Mouse (Mus musculus) kidney, embryonic 15.5 days (tissue): Measurements from ENCODE around the gene Calcrl. TPM values are rescaled to one million over a fixed set of nuclear protein-coding genes. Genes with fewer than 3 reads are reported as not detected.

Experiments used
- ATAC-seq: fragments of 200-750 bp; cut with Nextera tagmentation; replicated peaks from 2 replicates; pipeline ENCODE4 v1.8.0; 2017; ENCODE audit warnings: moderate TSS enrichment; ENCODE audit not compliant: low FRiP score
- H3K27ac ChIP-seq: fragments of 300-500 bp; sonication (generic); 2 replicates; pipeline ENCODE4 v1.5.1; 2015; ENCODE audit warnings: mild to moderate bottlenecking, inconsistent platforms
- H3K27me3 ChIP-seq: fragments of 300-500 bp; sonication (generic); 2 replicates; pipeline ENCODE4 v1.6.1; 2015; ENCODE audit warnings: inconsistent platforms
- H3K36me3 ChIP-seq: fragments of 300-500 bp; sonication (generic); 2 replicates; pipeline ENCODE4 v1.6.1; 2015; ENCODE audit warnings: inconsistent platforms
- H3K4me1 ChIP-seq: fragments of 300-500 bp; sonication (generic); 2 replicates; pipeline ENCODE4 v1.6.1; 2015; ENCODE audit warnings: inconsistent platforms
- H3K4me2 ChIP-seq: fragments of 300-500 bp; sonication (generic); 2 replicates; pipeline ENCODE4 v1.6.1; 2015; ENCODE audit warnings: moderate library complexity, mild to moderate bottlenecking, inconsistent platforms
- H3K4me3 ChIP-seq: fragments of 300-500 bp; sonication (generic); replicated peaks from 2 replicates; pipeline ENCODE4 v1.5.1; 2015; ENCODE audit warnings: mild to moderate bottlenecking, inconsistent platforms
- H3K9ac ChIP-seq: fragments of 300-500 bp; sonication (generic); 2 replicates; pipeline ENCODE4 v1.6.1; 2015; ENCODE audit warnings: mild to moderate bottlenecking, inconsistent platforms
- H3K9me3 ChIP-seq: fragments of 300-500 bp; sonication (generic); replicated peaks from 2 replicates; pipeline ENCODE4 v1.6.1; 2016; ENCODE audit warnings: inconsistent platforms
- WGBS: fragments of 180-500 bp; shearing (Covaris S2); methylation state at CpG from one replicate; pipeline ENCODE4 v1.1.7; 2015; ENCODE audit warnings: mixed read lengths; 5-methylcytosine and 5-hydroxymethylcytosine counted together
- polyA plus RNA-seq: library from polyadenylated mRNA; unstranded; fragments of >200 nt; fragmentation: Nextera tagmentation; extraction: Ambion mirVana; gene quantifications from 2 replicates; pipeline ENCODE4 v1.2.1, GENCODE M21; 2015

Gene Calcrl
- polyA plus RNA-seq, 1 experiment from 2014 or later = 65.6 TPM

GRCm38 (mm10) chr2:84387394-84388022 is 37.7 kb downstream of the Calcrl start:
- Histone ChIP-seq H3K27ac (peak overlapping the region; percentile 67), H3K4me3 (peak overlapping the region; percentile 28)
- WGBS = 55% methylated on average over 11 of the region's 11 CpGs

DNA sequence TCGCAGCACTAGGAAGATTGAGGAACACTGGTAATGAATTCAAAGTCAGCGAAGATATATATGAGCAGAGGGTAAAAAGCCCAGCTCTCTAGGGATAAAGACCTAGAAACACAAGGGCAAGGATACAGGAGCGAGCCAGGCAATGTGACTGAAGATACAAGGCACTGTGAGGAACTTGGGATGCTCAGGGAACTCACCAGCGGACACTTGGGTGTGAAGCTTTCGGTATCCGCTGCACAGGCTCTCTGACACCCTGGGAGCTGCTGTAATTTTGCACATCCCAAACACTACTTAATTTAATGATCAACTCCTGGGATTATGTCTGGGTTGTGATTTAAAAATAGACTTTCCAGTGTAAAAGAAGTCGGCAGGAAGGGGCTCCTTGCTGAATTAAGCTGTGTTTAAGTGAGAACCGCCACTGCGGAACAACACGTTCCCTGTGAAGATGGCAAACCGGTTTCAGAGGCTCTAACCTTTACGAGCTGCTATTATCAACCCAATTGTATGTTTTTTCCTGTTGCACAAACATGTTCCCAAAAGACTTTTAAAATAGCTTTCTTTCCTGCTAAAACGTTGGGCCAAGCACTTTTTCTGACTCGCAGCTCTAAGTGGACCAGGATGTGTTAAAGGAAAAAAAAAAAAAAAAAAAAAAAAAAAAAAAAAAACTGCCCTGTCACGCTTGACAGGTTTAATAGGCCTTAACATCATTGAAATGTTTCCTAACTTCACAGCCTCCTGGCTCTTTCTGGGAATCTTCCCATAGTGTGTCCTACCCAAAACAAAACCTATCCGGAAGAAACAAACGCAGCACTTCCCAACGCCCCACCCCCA is 38.4 kb downstream of the Calcrl start:
- peak; percentile 86 for ATAC-seq
- H3K9ac ChIP-seq = no peak overlapping the region
- peak overlapping the region; percentile 48 for H3K4me2 ChIP-seq
- H3K27me3 ChIP-seq = no peaks in the 10 kb centered on the region
- peak overlapping the region; percentile 28 for H3K4me3 ChIP-seq
- H3K36me3 ChIP-seq = no peaks in the 10 kb centered on the region
- H3K9me3 ChIP-seq = no peaks in the 10 kb centered on the region
- WGBS = 25% methylated on average over 18 of the region's 18 CpGs
- H3K4me1 ChIP-seq = peaks cover 19% of the 10 kb centered on the region
- peak overlapping the region; percentile 67 for H3K27ac ChIP-seq

More at GRCm38 (mm10) chr2:84387394-84388022, 37.7 kb downstream of the Calcrl start:
- Histone ChIP-seq H3K9me3 (no peaks in the 10 kb centered on the region), H3K4me1 (peaks cover 19% of the 10 kb centered on the region), H3K9ac (no peak overlapping the region), H3K36me3 (no peaks in the 10 kb centered on the region), H3K4me2 (peak overlapping the region; percentile 48), H3K27me3 (no peaks in the 10 kb centered on the region)
- no peak for ATAC-seq

DNA sequence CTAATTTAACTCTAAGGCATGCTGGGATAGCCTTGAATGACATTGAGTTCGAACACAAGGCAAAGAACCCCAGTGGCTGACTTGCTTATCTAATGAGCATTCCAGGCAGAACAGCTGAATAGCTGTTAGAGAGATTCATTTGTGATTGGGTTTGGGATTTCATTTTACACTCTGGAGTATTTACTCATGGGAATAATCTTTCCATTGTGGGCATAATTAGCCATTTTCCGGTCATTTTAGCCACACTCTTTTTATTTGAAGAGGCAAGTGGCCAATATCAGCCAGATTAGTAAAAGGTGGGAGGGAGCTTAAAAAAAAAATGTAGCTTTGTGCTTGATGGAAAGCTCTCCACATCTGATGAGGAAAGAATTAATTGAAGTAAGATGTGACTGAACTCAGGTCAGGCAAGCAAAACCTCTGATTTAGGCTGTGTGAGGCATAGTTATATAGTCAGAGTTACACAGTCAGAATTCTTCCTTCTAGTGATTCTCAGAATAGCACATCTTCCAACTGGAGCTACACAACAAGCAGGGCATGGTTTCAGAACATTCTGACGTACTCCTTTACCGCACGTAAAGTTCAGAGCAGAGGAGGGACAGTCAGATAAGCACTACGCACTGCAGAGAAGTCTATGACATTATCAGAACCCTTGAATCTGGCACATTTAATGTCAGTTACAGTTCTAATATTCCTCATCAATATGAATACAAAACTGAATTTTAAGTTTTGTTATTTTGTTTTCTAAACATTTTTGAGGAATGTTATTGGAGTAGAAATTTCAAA is 40.1 kb downstream of the Calcrl start:
- H3K27me3 ChIP-seq = no peaks in the 10 kb centered on the region
- no peaks in the 10 kb centered on the region for H3K9me3 ChIP-seq
- H3K27ac ChIP-seq = no peak overlapping the region
- no peak overlapping the region for H3K4me2 ChIP-seq
- no peak overlapping the region for H3K9ac ChIP-seq
- H3K36me3 ChIP-seq = no peaks in the 10 kb centered on the region
- H3K4me1 ChIP-seq = peaks cover 25% of the 10 kb centered on the region
- no peak overlapping the region for H3K4me3 ChIP-seq
- WGBS = 86% methylated on average over 6 of the region's 6 CpGs
- no peak for ATAC-seq

DNA sequence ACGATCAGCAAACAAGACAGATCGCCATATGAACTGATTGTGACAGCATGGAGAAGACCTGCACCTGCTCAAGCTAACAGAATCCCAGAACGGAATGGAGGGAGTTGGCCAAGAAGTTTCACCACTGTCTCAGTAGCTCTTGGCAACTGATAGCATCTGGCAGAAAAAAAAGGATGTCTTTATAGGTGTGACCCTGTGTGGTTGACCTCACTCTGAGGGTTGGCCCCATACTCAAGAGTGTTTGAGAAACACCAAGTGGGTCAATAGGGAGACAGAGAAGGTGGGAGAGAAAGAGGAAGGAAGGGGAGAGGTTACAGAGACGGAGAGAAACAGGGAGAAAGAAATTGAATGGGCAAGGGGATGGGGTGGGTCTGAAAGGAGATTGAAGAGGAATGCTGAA is 41.4 kb downstream of the Calcrl start:
- H3K4me2 ChIP-seq = no peak overlapping the region
- 65% methylated on average over 4 of the region's 4 CpGs for WGBS
- H3K4me3 ChIP-seq = no peak overlapping the region
- no peak overlapping the region for H3K9ac ChIP-seq
- no peaks in the 10 kb centered on the region for H3K36me3 ChIP-seq
- no peak overlapping the region for H3K27ac ChIP-seq
- H3K9me3 ChIP-seq = no peaks in the 10 kb centered on the region
- peaks cover 28% of the 10 kb centered on the region for H3K4me1 ChIP-seq
- no peaks in the 10 kb centered on the region for H3K27me3 ChIP-seq
- no peak for ATAC-seq

GRCm38 (mm10) chr2:84382556-84382955 is 42.7 kb downstream of the Calcrl start:
- H3K36me3 ChIP-seq = no peaks in the 10 kb centered on the region
- no peak overlapping the region for H3K9ac ChIP-seq

DNA sequence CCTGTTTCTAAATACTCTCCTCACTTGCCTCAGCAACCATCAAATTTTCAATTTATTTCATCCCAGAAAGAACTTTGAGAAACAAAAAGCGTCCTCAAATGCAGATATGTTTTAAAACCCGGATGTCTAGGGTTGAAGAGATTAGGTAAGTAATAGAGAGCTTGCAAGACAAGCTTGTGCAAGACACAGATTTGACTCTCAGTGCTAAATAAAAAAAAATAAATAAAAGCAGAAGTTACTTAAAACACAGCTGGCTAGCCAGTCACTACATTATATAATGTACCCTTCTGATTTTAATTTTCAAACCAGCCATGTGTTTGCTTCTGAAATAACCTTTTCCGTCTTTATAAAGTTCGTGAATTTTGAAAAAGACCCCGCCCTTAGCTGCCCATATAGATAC is 43.2 kb downstream of the Calcrl start:
- no peak for ATAC-seq
- Histone ChIP-seq H3K27me3 (no peaks in the 10 kb centered on the region), H3K27ac (no peak overlapping the region), H3K4me3 (no peak overlapping the region), H3K9me3 (no peaks in the 10 kb centered on the region), H3K36me3 (no peaks in the 10 kb centered on the region), H3K4me1 (peaks cover 17% of the 10 kb centered on the region), H3K9ac (no peak overlapping the region), H3K4me2 (no peak overlapping the region)
- 84% methylated on average over 5 of the region's 5 CpGs for WGBS

More at GRCm38 (mm10) chr2:84382556-84382955, 42.7 kb downstream of the Calcrl start:
- H3K27me3 ChIP-seq = no peaks in the 10 kb centered on the region
- H3K4me2 ChIP-seq = no peak overlapping the region
- no peaks in the 10 kb centered on the region for H3K9me3 ChIP-seq
- no peak overlapping the region for H3K4me3 ChIP-seq
- ATAC-seq = no peak
- no peak overlapping the region for H3K27ac ChIP-seq
- peaks cover 22% of the 10 kb centered on the region for H3K4me1 ChIP-seq

DNA sequence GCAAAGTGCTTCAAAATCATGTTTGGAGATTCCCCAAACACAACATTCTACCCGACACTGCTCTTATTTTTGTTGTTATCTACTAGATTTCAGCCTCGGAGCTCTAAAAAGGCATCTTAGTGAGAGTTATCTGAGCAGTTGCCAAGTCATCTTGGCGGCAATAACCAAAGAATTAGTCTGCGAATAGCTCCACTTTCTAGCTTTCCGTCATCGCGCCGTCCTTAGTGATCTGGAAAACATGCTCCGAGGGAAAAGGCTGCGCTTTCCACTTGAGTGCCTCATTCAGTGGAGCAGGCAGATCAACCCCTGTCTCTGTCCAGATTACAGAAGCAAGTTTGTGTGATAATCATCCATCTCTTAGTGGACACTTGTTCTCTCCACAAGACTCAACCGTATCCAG is 44.4 kb downstream of the Calcrl start:
- no peaks in the 10 kb centered on the region for H3K27me3 ChIP-seq
- no peak overlapping the region for H3K4me3 ChIP-seq
- no peak overlapping the region for H3K27ac ChIP-seq
- peak overlapping the region; percentile 17; the same call in 1 of the 2 replicates for H3K4me2 ChIP-seq
- no peaks in the 10 kb centered on the region for H3K9me3 ChIP-seq
- 53% methylated on average over 11 of the region's 11 CpGs for WGBS
- no peaks in the 10 kb centered on the region for H3K36me3 ChIP-seq
- no peak overlapping the region for H3K9ac ChIP-seq
- 0 out of 2 replicates have a peak, but pooled peaks have one; percentile 49 for ATAC-seq
- peaks cover 11% of the 10 kb centered on the region for H3K4me1 ChIP-seq

DNA sequence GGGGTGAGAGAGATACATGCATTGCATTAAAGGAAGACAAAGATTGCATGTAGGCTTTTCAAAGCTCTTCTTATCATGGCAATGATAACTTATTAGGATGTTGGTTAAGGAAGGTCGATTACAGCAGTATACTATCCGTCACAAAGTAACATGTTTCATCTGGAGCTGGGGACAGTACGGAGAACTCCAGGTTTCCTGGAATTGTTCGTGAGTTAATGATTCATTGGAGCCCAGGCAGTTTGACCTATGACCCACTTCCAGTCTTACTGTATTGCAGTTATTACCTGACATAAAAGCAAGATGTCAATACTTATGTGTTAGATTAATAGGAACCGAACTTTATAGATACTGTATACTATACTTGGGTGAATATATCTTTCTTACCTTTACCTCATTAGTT is 46.5 kb downstream of the Calcrl start:
- H3K4me1 ChIP-seq = peaks cover 11% of the 10 kb centered on the region
- H3K9me3 ChIP-seq = no peaks in the 10 kb centered on the region
- no peak overlapping the region for H3K4me2 ChIP-seq
- no peak overlapping the region for H3K9ac ChIP-seq
- ATAC-seq = peak; percentile 69; the same call in 1 of the 2 replicates
- H3K36me3 ChIP-seq = peaks cover 3% of the 10 kb centered on the region; the same call in 1 of the 2 replicates
- no peaks in the 10 kb centered on the region for H3K27me3 ChIP-seq
- no peak overlapping the region for H3K27ac ChIP-seq
- WGBS = 38% methylated on average over 5 of the region's 5 CpGs
- H3K4me3 ChIP-seq = no peak overlapping the region

DNA sequence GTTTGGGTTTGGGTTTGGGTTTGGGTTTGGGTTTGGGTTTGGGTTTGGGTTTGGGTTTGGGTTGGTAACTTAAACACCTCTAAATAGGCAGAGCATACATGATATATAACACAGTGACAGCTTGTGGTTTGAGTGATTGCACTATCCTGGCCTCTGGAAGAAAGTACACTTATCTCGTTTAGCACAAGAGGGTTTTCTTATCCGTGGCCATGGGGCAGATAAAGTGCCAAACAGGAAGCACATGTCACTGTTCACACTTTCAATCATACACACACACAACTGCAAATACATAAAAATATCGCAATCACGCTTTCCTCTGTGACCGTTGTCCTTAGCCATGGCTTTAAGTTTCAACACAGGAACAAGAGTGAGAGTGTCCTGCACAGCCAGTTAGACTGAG is 56.0 kb downstream of the Calcrl start:
- no peaks in the 10 kb centered on the region for H3K9me3 ChIP-seq
- no peak for ATAC-seq
- peaks cover 32% of the 10 kb centered on the region for H3K36me3 ChIP-seq
- H3K27me3 ChIP-seq = no peaks in the 10 kb centered on the region
- H3K9ac ChIP-seq = no peak overlapping the region
- 64% methylated on average over 5 of the region's 5 CpGs for WGBS
- peaks cover 4% of the 10 kb centered on the region; the same call in 1 of the 2 replicates for H3K4me1 ChIP-seq
- no peak overlapping the region for H3K27ac ChIP-seq
- H3K4me2 ChIP-seq = no peak overlapping the region
- H3K4me3 ChIP-seq = no peak overlapping the region

DNA sequence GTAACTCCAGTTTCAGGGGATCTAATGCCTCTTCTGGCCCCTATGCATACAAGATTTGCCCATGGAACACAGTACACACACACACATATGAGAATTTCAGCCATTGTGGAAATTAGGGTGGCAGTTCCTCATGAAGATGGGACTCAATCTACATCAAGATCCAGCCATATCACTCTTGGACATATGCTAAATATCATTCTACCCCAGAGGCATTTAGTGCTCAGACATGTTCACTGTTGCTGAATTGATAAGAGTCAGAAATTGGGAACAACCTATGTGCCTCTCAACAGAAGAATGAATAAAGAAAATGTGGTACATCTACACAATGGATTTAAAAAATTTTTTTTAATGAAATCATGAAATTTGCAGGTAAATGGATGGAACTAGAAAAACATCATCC is 58.5 kb downstream of the Calcrl start:
- no peak overlapping the region for H3K9ac ChIP-seq

GRCm38 (mm10) chr2:84365266-84365665 is 59.9 kb downstream of the Calcrl start:
- H3K27me3 ChIP-seq = no peaks in the 10 kb centered on the region
- H3K4me2 ChIP-seq = no peak overlapping the region
- no peak overlapping the region for H3K9ac ChIP-seq
- no peak overlapping the region for H3K4me3 ChIP-seq
- no peak for ATAC-seq
- 67% methylated on average over 3 of the region's 3 CpGs for WGBS
- H3K4me1 ChIP-seq = peaks cover 13% of the 10 kb centered on the region
- no peaks in the 10 kb centered on the region for H3K9me3 ChIP-seq
- peaks cover 29% of the 10 kb centered on the region for H3K36me3 ChIP-seq
- H3K27ac ChIP-seq = no peak overlapping the region

More for the DNA sequence above, 58.5 kb downstream of the Calcrl start:
- no peak for ATAC-seq
- Histone ChIP-seq H3K27ac (no peak overlapping the region), H3K4me2 (no peak overlapping the region), H3K9me3 (no peaks in the 10 kb centered on the region), H3K4me1 (peaks cover 13% of the 10 kb centered on the region), H3K4me3 (no peak overlapping the region), H3K36me3 (peaks cover 26% of the 10 kb centered on the region), H3K27me3 (no peaks in the 10 kb centered on the region)
